Mouse (Mus musculus) neural tube, embryonic 14.5 days (tissue): ENCODE data around the gene Ptgr2. TPM values are rescaled to one million over a fixed set of nuclear protein-coding genes. Genes with fewer than 3 reads are reported as not detected.

Experiments used
- polyA plus RNA-seq: library from polyadenylated mRNA; unstranded; fragments of >200 nt; fragmentation: Nextera tagmentation; extraction: Ambion mirVana; gene quantifications from 2 replicates; pipeline ENCODE4 v1.2.1, GENCODE M21; 2014

Gene Ptgr2
- polyA plus RNA-seq, 1 experiment from 2014 or later = 14.1 TPM

Other genes starting within 250 kb of the Ptgr2 start
- gene Acot4, start 246.9 kb upstream of the Ptgr2 start, polyA plus RNA-seq = 0.47 and 0.59 TPM in 2 replicates
- gene Gm49366, start 246.3 kb upstream of the Ptgr2 start, polyA plus RNA-seq = not detected in 2 replicates
- gene Acot3, start 233.1 kb upstream of the Ptgr2 start, polyA plus RNA-seq = 1.8 TPM in 2 replicates
- 0.21 and 0.25 TPM in 2 replicates for gene Acot5, start 215.9 kb upstream of the Ptgr2 start, polyA plus RNA-seq
- gene Acot6, start 184.6 kb upstream of the Ptgr2 start, polyA plus RNA-seq = 1.3 and 1.9 TPM in 2 replicates
- 6.8 and 6.9 TPM in 2 replicates for gene Dnal1, start 170.9 kb upstream of the Ptgr2 start, polyA plus RNA-seq
- 3.4 and 3.9 TPM in 2 replicates for gene Pnma1, start 136.7 kb upstream of the Ptgr2 start, polyA plus RNA-seq
- gene Elmsan1, start 66.4 kb upstream of the Ptgr2 start, polyA plus RNA-seq = 4.2 and 4.5 TPM in 2 replicates
- gene Zfp410, start 31.6 kb downstream of the Ptgr2 start, polyA plus RNA-seq = 68.0 and 76.9 TPM in 2 replicates
- 48.4 and 50.9 TPM in 2 replicates for gene Coq6, start 76.4 kb downstream of the Ptgr2 start, polyA plus RNA-seq
- gene Fam161b, start 76.6 kb downstream of the Ptgr2 start, polyA plus RNA-seq = 16.2 and 19.9 TPM in 2 replicates
- 13.0 and 14.2 TPM in 2 replicates for gene Entpd5, start 123.8 kb downstream of the Ptgr2 start, polyA plus RNA-seq
- 4.0 and 5.2 TPM in 2 replicates for gene Bbof1, start 123.8 kb downstream of the Ptgr2 start, polyA plus RNA-seq
- 22.7 and 25.4 TPM in 2 replicates for gene Rnf113a2, start 132.0 kb downstream of the Ptgr2 start, polyA plus RNA-seq
- 41.7 and 45.1 TPM in 2 replicates for gene Aldh6a1, start 165.8 kb downstream of the Ptgr2 start, polyA plus RNA-seq
- 30.8 and 35.0 TPM in 2 replicates for gene Lin52, start 166.2 kb downstream of the Ptgr2 start, polyA plus RNA-seq